In genomic region chr3:158560891-158561255, GRCm38 (mm10) we compare ENCODE assay signal across 8 mouse cellular contexts. TPM values are rescaled to one million over a fixed set of nuclear protein-coding genes. Genes with fewer than 3 reads are reported as not detected.
DNase-seq lines count a peak whose midpoint lies in the region; ATAC-seq and TF ChIP-seq lines count a peak whose summit lies in the region.

No protein-coding gene starts in this region.

- under 1% methylated on average over 16 of the region's 16 CpGs for WGBS in kidney, postnatal 0 days
- WGBS in embryonic facial prominence, embryonic 14.5 days: 2% methylated on average over 16 of the region's 16 CpGs
- WGBS in hindbrain, embryonic 16.5 days: under 1% methylated on average over 16 of the region's 16 CpGs

- H3K4me3 ChIP-seq in kidney, postnatal 0 days (replicated peaks; ENCODE audit: low read depth, low read length): peak overlapping the region; percentile 54
- peak overlapping the region; percentile 70 for H3K4me3 ChIP-seq in embryonic facial prominence, embryonic 14.5 days (ENCODE audit: low read depth, low read length)
- peak overlapping the region; percentile 91 for H3K4me3 ChIP-seq in hindbrain, embryonic 16.5 days (ENCODE audit: low read length)
- H3K4me3 ChIP-seq in testis, adult 2 months (ENCODE audit: control insufficient read depth, low read depth, low read length): peak overlapping the region; percentile 11; the same call in 1 of the 2 replicates

- peaks cover 9% of the 10 kb centered on the region for H3K4me1 ChIP-seq in kidney, postnatal 0 days (replicated peaks; ENCODE audit: insufficient read depth, low read length)
- H3K4me1 ChIP-seq in embryonic facial prominence, embryonic 14.5 days (ENCODE audit: control insufficient read depth, insufficient read depth, low read length): peaks cover 3% of the 10 kb centered on the region; the same call in 1 of the 2 replicates
- no peaks in the 10 kb centered on the region; the same call in 1 of the 2 replicates for H3K4me1 ChIP-seq in hindbrain, embryonic 16.5 days (ENCODE audit: control insufficient read depth, insufficient read depth, low read depth, low read length)
- H3K4me1 ChIP-seq in testis, adult 2 months (ENCODE audit: control insufficient read depth, insufficient read depth, low read length): peaks cover 12% of the 10 kb centered on the region

- peaks cover 28% of the 10 kb centered on the region; the same call in 1 of the 2 replicates for H3K27me3 ChIP-seq in kidney, postnatal 0 days (ENCODE audit: insufficient read depth, low read length)
- H3K27me3 ChIP-seq in embryonic facial prominence, embryonic 14.5 days (replicated peaks; ENCODE audit: control insufficient read depth, insufficient read depth, low read length): peaks cover 50% of the 10 kb centered on the region
- no peaks in the 10 kb centered on the region for H3K27me3 ChIP-seq in hindbrain, embryonic 16.5 days (replicated peaks; ENCODE audit: control insufficient read depth, insufficient read depth, low read length)
- no peaks in the 10 kb centered on the region for H3K27me3 ChIP-seq in testis, adult 2 months (ENCODE audit: control insufficient read depth, insufficient read depth, low read length)

- peak overlapping the region; percentile 49 for H3K9ac ChIP-seq in kidney, postnatal 0 days (ENCODE audit: low read depth, low read length)
- H3K9ac ChIP-seq in embryonic facial prominence, embryonic 14.5 days (ENCODE audit: low read depth, low read length): peak overlapping the region; percentile 69
- peak overlapping the region; percentile 95 for H3K9ac ChIP-seq in hindbrain, embryonic 16.5 days (ENCODE audit: low read depth, low read length)

- TF ChIP-seq CTCF in kidney, postnatal 0 days (IDR thresholded peaks at IDR 0.05; ENCODE audit: low read depth): no peak
- no peak for TF ChIP-seq CTCF in testis, adult 2 months (IDR thresholded peaks at IDR 0.05; ENCODE audit: control insufficient read depth, insufficient read depth, insufficient replicate concordance, low read depth, low read length)

- no peak overlapping the region for H3K27ac ChIP-seq in kidney, postnatal 0 days
- no peak overlapping the region for H3K27ac ChIP-seq in embryonic facial prominence, embryonic 14.5 days (replicated peaks; ENCODE audit: low read depth, low read length)
- peak overlapping the region; percentile 98 for H3K27ac ChIP-seq in hindbrain, embryonic 16.5 days (ENCODE audit: low read depth, low read length)
- H3K27ac ChIP-seq in testis, adult 2 months (ENCODE audit: control insufficient read depth, insufficient read depth, low read depth, low read length): no peak overlapping the region

- DNase-seq in kidney, postnatal 0 days (ENCODE audit: low spot score): peak; percentile 9
- DNase-seq in kidney, postnatal 14 days: no peak
- no peak for DNase-seq in embryonic facial prominence, embryonic 14.5 days (ENCODE audit: low spot score)
- peak; percentile 24 for DNase-seq in mesoderm, embryonic 11.5 days (ENCODE audit: low read depth, low spot score)
- no peak for DNase-seq in thymus, postnatal 25 days
- DNase-seq in urinary bladder, postnatal 14 days (ENCODE audit: low spot score): no peak

- no peak for ATAC-seq in kidney, postnatal 0 days (replicated peaks; ENCODE audit: low FRiP score, low read depth)
- ATAC-seq in embryonic facial prominence, embryonic 14.5 days (ENCODE audit: low read depth): peak; percentile 14
- ATAC-seq in hindbrain, embryonic 16.5 days: peak; percentile 46

- H3K9me3 ChIP-seq in kidney, postnatal 0 days (replicated peaks; ENCODE audit: low read length): no peaks in the 10 kb centered on the region
- H3K9me3 ChIP-seq in embryonic facial prominence, embryonic 14.5 days (ENCODE audit: control insufficient read depth, low read length): no peaks in the 10 kb centered on the region
- no peaks in the 10 kb centered on the region for H3K9me3 ChIP-seq in hindbrain, embryonic 16.5 days (ENCODE audit: control insufficient read depth, low read length)

- H3K4me2 ChIP-seq in kidney, postnatal 0 days (ENCODE audit: low read length): peak overlapping the region; percentile 98
- H3K4me2 ChIP-seq in embryonic facial prominence, embryonic 14.5 days (ENCODE audit: low read depth, low read length): peak overlapping the region; percentile 98
- H3K4me2 ChIP-seq in hindbrain, embryonic 16.5 days (ENCODE audit: low read length): peak overlapping the region; percentile 84

- no peak for TF ChIP-seq POLR2A in testis, adult 2 months (IDR thresholded peaks at IDR 0.05; ENCODE audit: control insufficient read depth, low read depth, low read length)

- H3K36me3 ChIP-seq in kidney, postnatal 0 days (ENCODE audit: insufficient read depth, low read length): no peaks in the 10 kb centered on the region
- H3K36me3 ChIP-seq in embryonic facial prominence, embryonic 14.5 days (ENCODE audit: control insufficient read depth, insufficient read depth, low read length): no peaks in the 10 kb centered on the region
- no peaks in the 10 kb centered on the region for H3K36me3 ChIP-seq in hindbrain, embryonic 16.5 days (ENCODE audit: control insufficient read depth, insufficient read depth, low read length)
- H3K36me3 ChIP-seq in testis, adult 2 months (ENCODE audit: control insufficient read depth, insufficient read depth, low read length): no peaks in the 10 kb centered on the region

RNA-seq across cellular contexts. Expression of gene Lrrc7, which starts 1.1 kb away (rescaled TPM):
- 0.10 and 0.11 TPM in 2 replicates for polyA plus RNA-seq in kidney, postnatal 0 days (2015; fragmentation: Nextera tagmentation; extraction: Ambion mirVana)
- polyA plus RNA-seq in embryonic facial prominence, embryonic 14.5 days (2014; fragmentation: Nextera tagmentation; extraction: Ambion mirVana): 0.93 and 1.1 TPM in 2 replicates
- polyA plus RNA-seq in hindbrain, embryonic 16.5 days (2015; fragmentation: Nextera tagmentation; extraction: Ambion mirVana): 8.0 and 10.7 TPM in 2 replicates
- 0.02 and 0.05 TPM in 2 replicates for polyA plus RNA-seq in testis, adult 2 months (2012; rRNA removed)

Comparison
In these comparisons a context has a peak if more than half of its experiments do, and no peak if none do; other contexts are left out.
1. DNase-seq: peak in kidney, postnatal 0 days (single experiment) and mesoderm, embryonic 11.5 days (single experiment); none in kidney, postnatal 14 days (single experiment), embryonic facial prominence, embryonic 14.5 days (single experiment), thymus, postnatal 25 days (single experiment) and urinary bladder, postnatal 14 days (single experiment).
2. H3K4me3 ChIP-seq: peak in every context shown above with its lines; median percentile 91 in hindbrain, embryonic 16.5 days; 70 in embryonic facial prominence, embryonic 14.5 days; 54 in kidney, postnatal 0 days; 11 in testis, adult 2 months.
3. Peak in every context shown above with its lines, with median percentiles within 50 percentile points of each other: H3K4me2 ChIP-seq and H3K9ac ChIP-seq.